Mouse (Mus musculus) G1E-ER4 (cell line): ENCODE measurements around the gene Mamstr. TPM values are rescaled to one million over a fixed set of nuclear protein-coding genes. Genes with fewer than 3 reads are reported as not detected.

Experiments used
- GATA1 ChIP-seq: IDR thresholded peaks from one replicate; pipeline ENCODE4 v1.8.0; 2012; ENCODE audit warnings: low read length, inconsistent platforms
- polyA plus RNA-seq: library from polyadenylated mRNA; stranded (reverse); fragments of >175 nt; gene quantifications from 2 replicates; pipeline ENCODE4 v1.2.3, GENCODE M21; 2012

The Mamstr gene
- polyA plus RNA-seq = not detected in 2 replicates

DNA sequence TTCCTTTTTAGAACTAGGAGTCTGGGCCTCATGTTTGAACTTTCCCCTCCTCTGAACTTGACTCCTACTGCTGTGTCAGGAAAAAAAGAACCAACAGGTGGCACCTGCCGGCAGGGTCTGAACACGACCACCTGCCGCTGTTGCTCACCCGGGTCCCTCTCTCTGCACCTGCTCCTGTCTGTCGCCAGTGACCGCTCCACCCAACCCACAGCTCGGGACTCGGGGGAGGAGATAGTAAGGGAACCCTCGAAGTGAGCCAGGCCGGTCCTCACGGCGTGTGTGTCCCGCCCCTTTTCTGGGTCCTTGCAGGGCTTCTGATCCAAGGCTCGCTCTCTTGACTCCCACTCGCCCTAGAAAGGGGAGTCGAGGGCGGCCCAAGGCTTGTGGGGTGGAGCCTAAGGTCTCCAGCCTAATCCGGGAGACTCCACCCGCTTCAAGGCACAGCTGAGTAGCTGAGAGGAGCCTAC is at the start of gene Mamstr:
Gene Mamstr, plus strand, starts transcription at position 417 of the 467 bp plus-strand sequence.
- no peak for TF ChIP-seq GATA1

DNA sequence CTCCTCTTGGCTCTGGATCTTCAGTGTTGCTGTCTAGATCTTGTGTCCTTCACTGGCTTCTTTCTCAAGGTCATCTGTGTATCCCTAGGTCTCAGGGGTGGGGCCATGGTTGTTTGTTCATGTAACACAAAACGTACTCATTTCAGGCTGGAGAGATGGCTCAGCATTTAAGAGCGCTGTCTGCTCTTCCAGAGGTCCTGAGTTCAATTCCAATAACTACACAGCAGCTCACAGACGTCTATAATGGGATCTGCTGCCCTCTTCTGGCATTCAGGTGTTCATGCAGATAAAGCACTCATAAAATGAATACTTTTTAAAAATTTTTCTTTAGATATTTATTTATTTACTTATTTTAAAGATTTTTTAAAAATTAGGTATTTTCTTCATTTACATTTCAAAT is 48.9 kb upstream of the Mamstr start:
- TF ChIP-seq GATA1 = no peak

DNA sequence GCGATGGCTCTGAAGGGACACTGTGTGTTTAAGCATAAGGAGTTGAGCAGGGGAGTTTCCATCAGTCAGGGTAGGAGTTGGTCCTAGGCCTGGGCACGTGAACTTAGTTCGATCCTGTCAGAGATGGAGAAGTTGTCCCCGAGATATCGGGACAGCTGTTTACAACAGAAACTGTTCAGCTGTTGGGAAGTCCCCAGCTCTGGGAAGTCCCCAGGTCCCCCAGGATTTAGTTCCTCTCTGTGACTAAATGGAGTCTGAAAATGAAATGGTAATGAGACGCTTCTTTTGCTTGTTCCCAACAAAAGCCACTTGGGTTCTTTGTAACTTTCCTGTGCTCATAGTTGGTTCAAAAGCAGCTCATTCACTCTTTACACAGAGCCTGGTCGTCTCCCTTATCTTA is 47.9 kb upstream of the Mamstr start:
- no peak for TF ChIP-seq GATA1

DNA sequence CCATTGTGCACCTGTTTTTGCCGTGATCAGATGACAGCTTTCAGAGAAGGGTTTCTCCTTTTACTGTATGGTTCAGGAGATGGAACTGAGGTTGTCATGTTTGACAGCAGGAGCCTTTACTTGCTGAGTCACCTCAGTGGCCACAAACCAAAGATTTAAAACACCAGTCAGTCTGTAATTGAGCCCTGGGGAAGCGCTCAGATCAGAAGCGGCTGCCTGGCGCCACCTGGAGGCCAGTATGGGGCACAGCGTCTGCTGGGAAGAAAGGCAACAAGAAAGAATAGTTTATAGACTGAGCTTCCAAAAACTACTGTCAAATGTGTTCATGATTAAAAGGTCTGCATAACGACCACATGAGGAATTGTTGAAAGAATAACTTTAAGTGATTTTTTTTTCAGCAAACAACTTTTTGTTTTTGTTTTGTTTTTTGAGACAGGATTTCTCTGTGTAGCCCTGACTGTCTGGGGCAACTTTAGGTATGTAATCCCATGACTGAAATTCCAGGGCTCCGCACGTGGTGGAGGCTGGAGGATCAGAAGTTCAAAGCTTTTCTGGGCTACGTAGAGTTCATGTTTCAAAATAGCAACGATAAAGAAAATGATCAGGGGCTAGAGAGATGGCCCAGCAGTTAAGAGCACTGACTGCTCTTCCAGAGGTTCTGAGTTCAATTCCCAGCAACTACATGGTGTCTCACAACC is 46.5 kb upstream of the Mamstr start:
- TF ChIP-seq GATA1 = no peak

DNA sequence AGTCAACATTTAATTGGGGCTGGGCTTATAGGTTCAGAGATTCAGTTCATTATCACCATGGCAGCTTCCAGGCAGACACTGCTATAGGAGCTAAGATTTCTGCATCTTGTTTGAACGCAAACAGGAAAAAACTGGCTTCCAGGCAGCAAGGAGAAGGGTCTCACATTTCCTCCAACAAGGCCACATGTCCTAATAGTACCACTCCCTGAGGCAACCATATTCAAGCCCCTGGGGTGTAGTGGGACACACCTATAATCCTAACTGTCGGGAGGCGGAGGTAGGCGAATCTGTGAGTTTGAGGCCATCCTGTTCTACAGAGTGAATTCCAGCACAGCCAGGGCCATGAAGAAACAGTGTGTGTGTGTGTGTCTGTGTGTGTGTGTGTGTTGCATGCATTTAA is 44.6 kb upstream of the Mamstr start:
- TF ChIP-seq GATA1 = no peak

DNA sequence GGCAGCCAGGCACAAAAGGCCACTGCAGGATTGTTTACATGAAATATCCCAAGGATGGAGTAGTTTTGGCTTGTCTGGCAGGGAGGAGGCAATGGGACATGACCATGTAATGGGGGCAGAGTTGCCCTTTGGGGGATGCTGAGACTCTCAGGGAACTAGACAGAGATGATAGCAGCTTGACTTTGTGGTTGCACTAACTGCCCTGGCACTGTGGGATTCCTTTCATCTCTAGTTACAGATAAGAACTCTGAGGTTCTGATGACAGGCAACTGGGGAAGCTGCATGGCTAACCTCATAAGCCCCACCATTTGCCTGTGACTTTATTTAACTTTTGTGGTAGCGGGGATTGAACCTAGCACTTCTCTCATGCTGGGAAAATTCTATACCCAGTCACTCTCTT is 43.7 kb upstream of the Mamstr start:
- no peak for TF ChIP-seq GATA1

DNA sequence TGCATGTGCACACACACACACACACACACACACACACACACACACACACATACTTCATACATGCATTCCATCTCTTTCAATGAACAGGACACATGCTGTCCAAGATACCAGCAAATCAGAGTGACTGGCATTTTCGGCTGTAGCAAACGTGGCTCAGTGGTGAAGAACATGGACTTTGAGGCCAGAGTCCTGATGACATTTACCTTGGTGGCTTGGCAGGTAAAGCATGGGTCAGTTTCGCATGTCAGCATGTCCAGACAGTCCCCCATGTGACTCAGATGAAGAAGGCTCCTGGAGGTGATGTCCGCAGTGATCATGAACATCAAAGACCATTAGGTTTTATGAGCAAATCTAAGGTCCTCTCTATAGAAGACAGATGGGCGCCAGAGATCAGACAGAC is 42.8 kb upstream of the Mamstr start:
- TF ChIP-seq GATA1 = no peak

DNA sequence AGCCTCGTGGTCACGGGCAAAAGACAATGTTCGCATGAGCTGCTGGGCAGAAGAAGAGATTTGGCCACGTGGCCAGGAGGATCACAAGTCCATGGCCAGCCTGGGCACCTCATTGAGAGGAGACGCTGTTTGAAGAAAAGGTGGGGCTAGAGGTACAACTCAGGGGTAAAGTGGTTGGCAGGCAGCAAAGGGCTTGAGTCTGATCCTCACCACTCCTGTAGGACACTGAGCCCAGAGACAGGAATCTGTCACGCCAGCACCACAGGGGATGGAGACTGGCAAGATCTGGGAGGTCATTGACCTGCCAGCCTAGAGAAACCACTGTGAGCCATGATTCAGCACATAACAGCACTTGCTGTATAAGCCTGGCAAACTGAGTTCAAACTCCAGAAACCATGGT is 42.2 kb upstream of the Mamstr start:
- no peak for TF ChIP-seq GATA1

DNA sequence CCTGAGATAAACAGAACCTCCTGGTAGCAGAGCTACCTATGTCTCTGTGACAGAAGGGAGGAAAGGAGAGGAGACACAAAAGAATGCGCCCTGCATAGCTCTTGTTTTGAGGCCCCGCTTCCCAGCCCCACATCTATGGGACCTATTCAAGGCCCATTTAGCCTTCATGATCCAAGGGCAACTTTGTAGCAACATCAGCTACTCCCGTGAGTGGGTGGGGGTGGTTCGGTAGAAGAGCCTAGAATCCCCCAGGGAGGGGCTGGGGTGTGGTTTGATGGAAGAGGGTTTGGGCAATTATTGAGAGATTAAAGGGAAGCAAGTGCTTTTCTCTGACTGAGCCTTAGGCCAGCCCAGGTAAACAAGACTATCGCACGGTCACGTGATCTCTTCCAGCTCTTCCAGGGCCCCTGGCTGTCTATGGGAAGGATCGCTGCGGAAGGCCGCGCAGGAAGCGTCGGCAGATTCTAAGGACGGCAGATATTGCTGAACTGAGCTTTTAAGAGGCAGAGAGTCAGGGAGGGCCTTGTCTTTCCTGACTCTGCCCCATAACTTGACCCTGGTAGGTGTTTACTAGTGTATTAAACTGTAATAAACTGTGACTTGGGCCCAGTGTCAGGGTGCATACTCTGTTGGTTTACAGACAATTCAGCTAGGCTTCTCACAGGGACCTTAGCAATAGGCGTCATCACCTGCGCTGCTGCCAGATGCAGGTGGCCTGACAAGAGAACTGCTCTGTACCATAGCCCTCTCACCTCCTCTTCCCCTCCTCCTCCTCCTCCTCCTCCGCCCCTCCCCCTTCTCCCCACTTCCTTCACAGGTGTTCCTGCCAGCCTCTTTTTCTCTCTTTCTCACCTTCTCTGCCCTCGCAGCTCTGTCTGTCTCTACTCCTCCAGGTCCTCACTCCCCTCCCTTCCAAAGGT is 40.6 kb upstream of the Mamstr start:
- no peak for TF ChIP-seq GATA1

DNA sequence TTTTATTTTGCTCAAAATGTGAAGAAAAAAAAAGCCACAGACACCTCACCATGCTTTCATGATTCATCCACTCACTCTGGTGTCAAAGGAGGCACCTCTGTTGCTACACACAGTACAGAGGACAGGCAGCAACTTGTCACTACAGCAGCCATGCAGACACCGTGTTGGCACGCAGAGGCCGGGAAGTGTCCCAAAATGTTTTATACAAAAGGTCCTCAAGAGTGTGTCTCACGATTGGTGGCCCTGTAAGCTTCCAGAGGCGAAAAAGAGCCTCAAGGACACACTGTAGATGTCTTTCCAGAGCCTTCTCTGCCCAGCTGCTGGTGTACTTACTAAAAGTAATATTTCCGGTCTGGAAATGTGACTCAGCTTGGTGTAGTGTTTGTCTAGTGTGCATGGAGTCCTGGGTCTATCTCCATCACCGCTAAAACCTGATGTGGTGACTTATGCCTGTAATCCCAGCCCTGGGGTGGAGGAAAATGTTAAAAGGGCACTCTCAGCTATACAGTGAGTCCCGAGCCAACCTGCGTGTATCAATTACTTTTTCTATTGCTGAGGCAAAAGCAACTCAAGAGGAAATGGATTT is 34.0 kb upstream of the Mamstr start:
- TF ChIP-seq GATA1 = no peak

DNA sequence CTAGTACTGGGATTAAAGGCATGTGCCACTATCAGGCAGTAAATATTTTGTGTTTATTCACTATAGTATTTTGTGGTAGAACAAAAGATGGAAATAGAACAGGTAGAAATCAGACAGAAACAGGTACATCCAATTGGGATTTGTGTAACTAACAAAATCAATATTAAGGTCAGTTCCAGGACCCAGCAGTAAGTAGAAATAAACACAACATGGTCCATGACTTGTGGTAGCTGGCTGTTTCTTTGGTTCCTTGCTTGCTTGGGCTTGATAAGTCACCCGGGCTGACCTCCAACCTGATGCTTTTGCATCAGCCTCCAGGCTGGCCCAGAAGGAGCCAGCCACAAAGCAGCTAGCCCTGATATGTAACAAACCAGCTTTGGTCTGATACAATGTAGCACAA is 30.3 kb upstream of the Mamstr start:
- TF ChIP-seq GATA1 = no peak

DNA sequence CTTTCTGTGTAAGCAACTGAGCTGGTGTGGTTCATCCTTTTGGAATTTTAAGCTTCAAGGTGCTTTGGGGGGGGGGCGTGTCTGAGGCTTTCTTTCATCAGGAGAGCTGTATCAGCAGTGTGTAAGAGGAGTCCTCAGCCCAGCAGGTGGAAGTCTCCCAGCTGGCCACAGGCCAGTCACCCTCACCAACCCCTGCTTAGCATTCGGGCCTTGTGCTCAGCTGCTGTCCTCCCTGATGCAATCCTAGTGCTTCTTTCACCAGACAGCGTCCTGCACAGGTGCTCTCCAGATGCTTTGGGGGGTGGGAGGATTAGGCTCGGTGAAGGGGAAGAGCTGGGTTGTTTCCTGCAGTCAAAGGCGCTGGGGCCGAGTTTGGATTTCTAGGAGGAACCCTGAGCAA is 23.5 kb upstream of the Mamstr start:
- TF ChIP-seq GATA1 = no peak

DNA sequence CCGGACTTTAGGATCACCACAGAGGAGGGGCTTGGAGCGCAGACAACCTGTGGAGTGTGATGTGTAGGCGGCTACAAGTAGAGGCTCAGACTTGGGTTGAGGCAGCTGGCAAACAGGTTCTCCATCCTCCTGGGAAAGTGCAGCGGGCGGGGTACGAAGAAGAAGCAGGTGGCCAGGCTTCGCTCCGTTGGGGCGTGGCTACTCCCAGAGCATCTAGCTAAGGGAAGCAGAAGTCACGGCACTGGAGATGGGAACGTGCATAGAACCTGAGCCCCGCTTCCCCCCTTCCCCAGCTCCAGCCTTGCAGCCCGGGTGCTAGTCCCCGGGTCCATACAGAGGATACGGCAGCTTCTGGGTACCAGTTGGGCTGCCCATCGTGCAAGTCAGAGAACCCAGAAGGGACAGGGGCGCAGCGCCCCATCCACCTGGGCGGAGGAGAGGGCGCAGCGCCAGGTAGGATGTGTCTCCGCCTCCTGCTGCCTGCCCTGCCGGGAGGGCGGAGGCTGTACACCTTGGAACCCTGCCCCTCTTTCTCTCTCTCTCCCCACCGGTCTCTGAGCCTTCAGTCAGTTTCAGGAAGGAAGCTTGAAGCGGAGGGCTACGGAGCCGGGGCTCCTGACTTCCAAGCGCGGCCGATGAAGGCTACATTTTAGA is 22.6 kb upstream of the Mamstr start, which contains the start of gene Fut1:
Gene Fut1, plus strand, starts transcription at position 248 of the 654 bp plus-strand sequence.
- TF ChIP-seq GATA1 = no peak

DNA sequence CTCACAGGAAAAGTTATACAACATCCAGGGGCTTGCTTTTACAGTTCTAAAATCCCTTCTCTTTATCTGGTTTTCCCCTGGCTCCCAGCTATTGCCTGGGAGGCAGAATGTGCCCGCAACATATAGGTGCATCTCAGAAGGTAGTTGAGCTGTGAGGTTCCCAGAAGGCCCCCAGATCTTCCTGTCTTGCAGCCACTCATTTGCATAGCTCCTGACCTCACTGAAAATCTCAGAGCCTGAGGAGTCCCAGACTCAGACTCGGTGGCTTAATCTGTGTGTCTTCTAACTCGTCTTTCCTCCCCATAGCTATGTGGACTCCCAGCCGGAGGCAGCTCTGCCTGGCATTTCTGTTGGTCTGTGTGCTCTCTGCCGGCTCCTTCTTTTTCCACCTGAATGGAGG is 21.5 kb upstream of the Mamstr start:
- TF ChIP-seq GATA1 = no peak

DNA sequence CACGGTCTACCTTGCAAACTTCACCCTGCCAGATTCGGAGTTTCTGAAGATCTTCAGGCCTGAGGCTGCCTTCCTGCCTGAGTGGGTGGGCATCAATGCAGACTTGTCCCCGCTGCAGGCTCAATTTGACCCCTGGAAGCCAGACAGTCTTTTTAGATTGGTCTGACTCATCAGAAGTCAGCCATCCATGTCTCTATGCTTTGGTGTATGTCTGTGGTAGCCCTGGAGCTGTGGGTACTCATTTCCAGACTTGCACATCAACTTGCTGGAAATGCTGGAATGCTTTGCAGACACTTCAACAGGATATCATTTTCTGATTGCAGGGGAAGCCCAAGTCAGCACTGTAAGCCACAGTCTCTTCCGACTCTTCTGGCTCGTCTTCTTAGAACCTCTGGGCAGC is 20.2 kb upstream of the Mamstr start:
- no peak for TF ChIP-seq GATA1

DNA sequence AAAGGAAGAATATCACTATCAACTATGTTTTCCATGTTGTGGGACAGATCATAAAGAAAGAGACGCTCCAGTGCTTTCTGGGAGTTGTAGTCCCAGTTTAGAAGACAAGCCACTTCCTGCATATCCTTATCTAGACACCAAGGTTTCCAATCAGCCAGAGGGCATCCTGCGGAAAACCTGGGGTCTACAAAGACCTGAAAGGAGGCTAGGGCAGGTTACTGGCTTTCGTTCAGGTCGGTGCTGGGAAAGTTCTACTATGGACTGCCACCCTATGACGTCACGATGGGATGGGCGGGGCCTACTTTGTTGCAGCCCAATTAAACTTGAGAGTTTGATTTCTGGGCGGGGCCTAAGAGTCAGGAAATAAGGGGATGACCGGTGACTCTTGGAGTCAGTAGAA is 18.3 kb upstream of the Mamstr start, which contains the start of gene Izumo1:
Gene Izumo1, plus strand, starts transcription at position 369 of the 400 bp plus-strand sequence.
- TF ChIP-seq GATA1 = no peak
